Mouse (Mus musculus) neural tube, embryonic 10.5 days (tissue): Measurements from ENCODE around the gene Dnah3.

Source experiments
- DNase-seq: peaks from one replicate; pipeline ENCODE4 v3.0.0-alpha.2; 2017; ENCODE audit warnings: low spot score; ENCODE audit errors: extremely low spot score

Dnah3 gene

DNA sequence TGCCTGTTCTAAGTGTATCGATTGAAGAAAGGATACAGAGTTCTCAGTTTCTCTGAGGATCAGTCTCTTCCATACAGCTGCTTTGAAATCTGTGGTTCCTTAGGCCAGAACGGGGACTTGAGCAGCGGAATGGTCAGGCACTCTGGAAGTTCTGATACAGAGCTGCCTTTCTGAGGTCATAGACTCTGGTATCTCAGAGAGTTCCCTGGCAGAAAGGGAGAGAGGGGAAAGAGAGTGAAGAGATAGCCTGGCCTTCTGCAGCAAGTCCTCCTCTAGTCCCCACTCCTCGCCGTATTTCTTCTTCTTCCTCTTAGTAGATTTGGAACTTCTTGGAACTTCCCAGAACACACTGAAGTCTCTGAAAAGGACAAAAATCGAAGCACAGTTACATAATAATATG is at the start of gene Dnah3:
Gene Dnah3 (minus strand): TSS at position 101 of the 400 bp plus-strand sequence.
- DNase-seq = no peak

DNA sequence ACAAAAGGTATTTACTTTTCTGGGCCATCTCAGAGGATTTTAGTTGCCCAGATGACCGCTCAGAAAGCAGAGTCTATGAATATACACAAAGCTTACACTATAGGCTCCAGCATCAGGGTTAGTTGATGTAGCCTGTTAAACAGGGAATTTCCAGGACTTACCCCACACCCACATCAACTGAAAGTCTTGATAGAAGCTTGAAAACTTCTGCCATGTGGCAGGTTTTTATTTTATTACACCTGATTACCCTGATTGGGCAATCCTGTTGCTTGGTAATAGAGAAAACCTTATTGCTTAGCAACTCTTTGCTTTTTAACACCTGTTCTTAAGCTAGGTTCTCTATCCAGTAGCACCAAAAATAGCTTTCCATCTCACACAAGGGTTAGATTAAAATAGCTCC is 47.7 kb upstream of the Dnah3 start:
- DNase-seq = no peak

DNA sequence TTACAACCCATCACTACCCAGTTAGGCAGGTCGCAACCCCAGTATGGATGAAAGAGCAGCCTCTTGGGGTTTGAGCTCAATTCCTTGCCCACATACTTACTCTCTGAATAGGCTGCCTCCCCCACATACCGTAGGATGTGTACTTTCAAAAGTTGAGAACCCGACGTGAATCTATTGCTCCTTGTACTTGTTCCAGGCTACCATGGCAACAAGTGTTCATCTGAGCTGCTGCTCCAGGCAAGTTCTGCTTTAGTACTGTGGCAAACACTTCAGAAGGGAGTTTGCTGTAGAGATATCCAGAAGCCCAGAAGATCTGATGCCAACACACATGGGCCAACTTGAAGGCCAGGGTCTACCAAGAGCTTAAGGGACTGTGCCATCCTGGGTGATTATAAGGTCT is 33.9 kb upstream of the Dnah3 start:
- DNase-seq = no peak

DNA sequence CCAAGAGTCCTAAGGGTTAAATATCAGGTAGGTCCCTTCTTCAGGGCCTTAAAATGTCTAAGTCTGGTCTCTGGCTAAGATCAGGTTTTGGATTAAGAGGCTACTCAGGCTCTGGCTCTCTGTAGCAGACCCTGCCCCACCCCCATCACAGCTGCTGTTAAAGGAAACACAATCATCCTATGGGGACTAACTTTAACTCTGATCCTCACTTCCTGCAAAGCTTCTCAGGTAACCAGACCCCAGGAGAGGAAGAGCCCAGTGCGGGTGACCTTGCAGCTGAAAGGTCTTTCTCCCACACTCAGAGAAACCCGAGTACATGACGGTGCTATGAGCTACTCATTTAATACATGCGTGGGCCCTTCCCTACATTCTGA is 32.6 kb upstream of the Dnah3 start:
- no peak for DNase-seq

DNA sequence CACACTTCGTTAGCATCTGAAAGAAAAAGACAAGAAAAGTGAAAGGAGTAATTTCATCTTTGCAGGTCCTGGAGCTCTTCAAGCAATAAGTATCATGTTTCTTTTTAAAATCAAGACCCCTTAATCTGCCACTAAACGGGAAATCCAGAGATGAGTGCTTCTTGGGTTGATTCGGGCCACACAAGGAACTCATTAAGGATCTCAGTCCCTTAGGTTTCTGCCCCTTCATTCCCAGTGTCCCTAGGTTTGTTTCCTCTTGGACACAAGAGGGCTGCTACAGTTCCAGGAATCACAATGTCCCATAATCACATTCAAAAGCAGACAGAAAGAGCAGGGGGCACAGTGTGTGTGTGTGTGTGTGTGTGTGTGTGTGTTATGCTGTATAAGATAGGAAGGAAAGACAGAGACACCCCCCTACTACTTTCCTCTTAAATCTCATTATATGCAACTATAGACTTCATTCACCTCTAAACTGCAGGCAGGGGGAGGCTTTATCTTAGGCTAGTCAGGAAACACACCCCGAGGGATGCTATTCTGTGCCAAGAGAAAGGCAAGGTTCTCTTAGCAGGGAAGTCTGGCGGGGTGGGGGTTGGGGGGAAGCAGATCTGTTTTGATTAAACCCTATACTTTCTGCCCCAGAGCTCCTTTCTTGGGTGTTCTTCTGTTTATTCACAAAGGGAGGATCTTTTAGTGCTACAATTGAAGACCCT is 32.1 kb upstream of the Dnah3 start:
- DNase-seq = no peak

DNA sequence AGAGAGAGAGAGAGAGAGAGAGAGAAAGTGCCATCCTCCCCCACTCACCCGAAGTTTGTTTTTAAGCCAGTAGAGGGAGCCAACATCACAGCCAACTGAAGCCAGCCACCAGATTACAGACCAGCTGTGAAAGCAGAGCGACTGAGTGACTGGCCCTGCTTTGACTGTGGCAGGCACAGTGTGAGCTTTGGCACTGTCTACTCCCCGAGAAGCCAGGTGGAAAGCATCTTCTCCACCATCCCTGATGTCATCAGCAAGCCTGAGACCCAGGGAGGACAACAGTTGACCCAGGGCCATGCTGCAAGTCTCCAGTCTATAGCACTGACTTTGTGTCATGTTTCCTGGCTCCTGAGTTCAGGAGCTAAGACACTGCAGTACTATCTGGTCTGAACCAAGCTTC is 29.8 kb upstream of the Dnah3 start:
- DNase-seq = peak; percentile 70

DNA sequence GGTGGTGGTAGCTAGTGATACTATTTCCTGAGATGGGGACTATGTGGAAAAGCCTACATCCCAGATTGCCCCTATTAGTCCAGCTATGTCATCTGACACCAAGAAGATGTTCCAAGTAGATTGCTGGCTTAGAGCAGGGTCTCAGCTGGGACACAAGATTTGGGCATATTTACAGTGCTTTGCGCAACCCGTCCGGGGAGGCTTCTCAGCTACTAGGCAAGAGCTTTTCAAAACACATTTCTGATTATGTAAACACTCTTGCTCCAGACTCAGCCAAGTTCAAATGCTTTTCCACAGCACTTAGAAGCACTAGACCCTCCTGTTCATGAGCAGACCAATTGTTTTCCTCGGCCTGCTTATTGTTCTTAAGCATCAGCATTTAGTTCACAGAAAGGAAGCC is 28.7 kb upstream of the Dnah3 start:
- DNase-seq = no peak

DNA sequence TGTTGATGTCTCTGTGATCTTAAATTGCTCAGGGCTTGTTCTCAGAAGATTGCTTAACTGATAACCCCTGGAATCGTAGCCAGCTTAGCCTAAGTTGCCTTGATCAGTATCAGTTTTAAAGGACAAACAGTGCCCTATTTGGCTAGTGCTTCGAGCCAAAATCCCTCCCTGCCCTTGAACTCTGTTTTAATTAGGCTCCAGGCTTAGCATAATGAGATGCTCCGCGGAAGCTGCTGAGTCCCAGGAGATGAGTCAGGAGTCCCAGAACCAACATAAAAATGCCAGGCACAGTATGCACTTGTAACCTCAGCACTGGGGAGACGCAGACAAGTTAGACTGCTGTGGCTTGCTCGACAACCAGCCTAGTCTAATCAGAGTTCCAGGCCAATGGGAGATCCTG is 22.4 kb upstream of the Dnah3 start:
- no peak for DNase-seq

DNA sequence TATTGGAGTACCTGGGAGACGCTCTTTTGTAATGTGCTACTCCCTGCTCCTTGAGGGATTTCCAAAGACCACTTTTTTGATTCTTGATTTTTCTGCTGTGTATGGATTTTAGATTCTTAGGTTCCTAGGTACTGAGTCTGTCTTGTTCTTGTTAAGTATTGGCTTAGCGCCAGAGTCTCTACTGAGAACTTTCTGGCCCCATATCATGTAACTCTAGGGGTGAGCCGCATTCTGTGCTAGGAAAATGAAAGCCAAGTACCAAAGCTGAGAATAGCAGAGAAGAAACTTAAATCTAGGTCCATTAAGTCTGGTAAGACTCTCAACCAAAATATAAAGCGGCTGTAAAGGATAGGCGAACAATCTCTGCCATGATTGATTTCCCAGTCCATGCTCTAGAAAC is 21.9 kb upstream of the Dnah3 start:
- DNase-seq = no peak

DNA sequence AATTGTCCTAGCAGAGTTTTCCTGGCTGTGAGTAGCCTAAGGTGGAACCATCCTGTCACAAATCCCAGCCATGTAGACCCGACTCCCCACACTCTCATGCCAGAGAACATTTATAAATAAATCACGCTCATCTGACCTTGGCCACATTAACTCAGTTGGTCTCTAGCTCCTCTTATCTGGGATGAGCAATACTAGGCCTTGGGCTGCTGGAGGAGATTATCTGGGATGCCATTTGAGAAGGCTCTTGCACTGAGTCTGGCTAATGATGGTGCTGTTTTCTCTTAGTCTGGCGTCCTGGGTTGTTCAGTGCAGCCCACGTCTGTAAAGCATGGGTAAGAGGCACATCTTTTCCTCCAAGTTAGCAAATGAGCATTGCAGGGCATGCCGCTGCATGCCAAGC is 14.6 kb upstream of the Dnah3 start:
- DNase-seq = no peak

DNA sequence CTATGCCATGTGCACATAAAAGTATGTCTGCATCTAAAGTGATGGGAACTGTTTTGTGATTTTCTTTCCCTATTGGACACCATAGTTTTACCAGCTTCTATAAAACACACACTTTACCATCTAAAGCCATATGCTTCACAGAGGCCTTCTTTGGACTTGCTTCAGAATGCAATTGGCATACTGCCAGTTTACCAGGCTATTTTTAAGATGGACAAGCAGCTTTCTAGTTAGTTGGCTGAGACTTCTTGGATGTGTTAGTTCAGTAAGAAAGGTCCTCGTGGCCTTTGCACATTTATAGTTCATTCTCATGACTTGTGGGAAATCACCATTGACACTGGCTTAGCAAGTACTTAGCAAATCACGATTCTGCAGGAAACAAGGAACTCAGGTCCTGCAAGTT is 11.3 kb upstream of the Dnah3 start:
- DNase-seq = no peak

DNA sequence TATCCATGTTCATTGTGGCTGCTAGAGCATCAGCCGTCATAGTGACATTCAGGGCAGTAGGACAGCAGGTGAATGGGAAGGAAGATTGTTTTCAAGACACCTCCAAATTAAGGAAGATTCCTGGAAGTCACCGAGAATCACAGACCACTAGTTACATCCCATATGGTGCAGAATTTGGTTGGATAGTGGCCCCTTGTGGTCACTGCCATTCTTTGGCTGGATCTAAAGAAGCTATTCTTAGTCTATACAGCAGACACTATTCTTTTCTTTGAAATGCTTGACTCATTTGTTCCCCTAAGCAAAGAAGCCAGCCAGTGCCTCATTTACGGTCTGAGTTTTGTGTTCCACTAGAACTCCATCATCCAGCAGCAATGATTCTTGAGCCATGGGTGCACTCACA is 9.9 kb upstream of the Dnah3 start:
- DNase-seq = no peak

DNA sequence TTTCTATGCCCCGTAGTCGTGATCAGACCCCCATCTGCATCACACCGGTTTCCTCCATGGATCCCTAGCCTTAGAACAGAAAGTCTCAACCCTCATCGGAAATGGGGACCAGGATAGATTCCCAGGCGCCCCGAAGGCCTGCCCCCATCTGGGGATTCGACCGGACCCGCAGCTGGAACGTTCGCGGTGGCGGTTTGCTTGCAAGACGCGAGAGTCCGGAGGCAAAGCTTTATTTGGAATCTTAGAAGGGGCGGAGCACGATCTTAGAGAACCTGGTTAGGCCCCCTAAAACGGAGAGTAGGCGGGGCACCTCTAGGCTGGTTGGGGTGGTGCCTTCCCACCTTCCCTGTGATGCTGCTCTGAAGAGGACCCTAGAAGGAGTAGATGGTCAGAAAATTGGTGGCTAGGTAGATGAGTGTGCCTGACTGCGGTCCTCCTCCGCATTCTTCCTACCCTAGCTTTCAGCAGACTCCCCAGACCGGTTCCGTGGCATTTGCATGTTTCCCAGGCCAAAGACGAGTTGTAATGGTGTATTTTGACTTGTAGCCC is 8.0 kb upstream of the Dnah3 start:
- DNase-seq = peak; percentile 32

DNA sequence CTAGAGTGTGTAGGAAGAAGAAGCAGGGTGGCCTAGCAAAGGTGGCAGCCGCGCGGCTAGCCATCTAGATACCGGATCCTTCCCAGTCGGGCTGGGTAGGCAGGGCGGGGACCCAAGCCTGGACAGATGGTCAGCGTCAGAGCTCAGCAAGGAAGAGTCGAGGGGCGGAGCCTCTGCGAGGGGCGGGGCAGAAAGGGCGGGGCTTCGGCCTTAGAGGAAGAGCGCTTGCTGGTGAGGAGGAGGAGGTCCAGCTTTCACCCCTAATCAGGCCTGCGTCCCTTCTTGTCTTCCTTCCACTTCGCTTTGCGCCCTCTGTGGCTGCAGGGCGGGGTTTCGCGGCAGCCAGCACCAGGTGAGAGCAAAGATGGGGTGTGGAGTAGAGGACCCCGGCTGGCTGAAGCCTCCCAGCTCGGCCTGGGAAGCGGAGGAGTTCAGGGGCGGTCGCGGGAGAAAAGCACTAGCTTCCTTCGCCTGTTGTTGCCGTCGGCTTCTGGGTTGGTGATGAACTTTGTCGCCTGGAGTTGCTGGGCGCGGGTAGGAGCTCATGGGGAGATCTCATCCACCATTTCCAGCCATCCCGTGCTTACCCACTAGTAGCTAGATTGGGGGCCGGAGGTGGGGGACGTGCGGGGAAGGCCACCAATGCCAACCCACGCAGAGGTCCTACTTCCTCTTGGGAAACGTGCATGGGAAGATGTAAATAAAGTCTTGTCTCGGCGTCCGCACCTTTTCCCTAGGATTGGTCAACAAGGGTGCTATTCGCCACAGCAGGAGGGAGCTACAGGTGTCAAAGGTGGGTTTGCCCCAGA is 7.3 kb upstream of the Dnah3 start, which contains the start of gene Tmem159:
Gene Tmem159 (plus strand): TSS at position 190 of the 809 bp plus-strand sequence.
- peak; percentile 92 for DNase-seq

DNA sequence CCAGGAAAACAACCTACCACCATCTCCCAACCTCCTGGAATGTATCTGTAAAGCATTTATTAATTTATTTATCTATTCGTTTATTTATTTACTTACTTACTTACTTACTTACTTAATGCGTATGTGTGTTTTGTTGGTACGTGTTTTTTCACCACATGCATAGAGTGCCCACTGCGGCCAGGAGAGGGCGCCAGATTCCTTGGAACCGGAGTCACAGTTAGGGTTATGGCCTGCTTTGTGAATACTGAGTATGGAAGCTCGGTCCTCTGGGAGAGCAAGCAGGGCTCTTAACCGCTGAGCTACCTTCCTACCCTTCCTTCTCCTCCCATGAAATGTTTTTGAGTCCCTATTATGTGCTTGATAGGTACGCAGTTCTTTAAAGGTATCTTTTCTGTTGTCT is 3.3 kb upstream of the Dnah3 start:
- peak; percentile 76 for DNase-seq

DNA sequence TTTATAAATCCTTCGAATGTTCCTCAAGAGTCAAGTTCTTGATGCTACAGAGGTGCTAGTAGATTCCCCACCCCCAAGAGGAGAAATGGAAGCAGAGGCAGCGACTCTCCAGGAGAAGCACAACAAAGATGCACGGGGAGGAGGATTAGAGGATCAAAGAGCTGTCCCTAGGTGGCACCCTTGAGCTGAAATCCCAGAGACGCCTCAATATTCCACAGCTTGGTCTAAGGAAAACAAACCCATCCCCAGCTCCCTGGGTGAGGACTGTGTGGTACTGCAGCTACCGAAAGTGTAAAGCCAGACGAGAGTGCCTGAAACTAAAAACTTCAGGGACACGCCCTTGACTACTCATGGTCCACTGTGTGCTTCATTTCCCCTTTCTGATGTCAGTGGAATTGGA is 2.8 kb upstream of the Dnah3 start:
- peak; percentile 66 for DNase-seq

DNA sequence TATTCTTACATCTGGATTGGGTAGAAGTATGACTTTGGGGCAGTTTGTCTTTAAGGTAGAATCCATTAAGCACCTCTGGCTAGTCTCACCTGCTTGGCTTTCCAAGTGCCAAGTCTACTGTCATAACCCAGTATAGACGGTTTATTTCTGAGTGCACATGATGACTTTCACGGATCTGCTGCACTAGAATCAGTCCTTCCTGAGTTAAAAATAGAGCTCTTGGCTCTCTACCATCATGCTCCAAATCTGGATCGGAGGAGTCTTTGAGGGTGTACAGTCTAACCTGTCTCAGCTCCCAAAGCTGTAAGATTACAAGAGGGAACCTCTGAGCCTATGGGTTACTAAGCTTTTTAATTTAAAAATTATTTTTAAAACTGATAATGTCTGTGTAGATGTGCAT is 864 bp downstream of the Dnah3 start:
- DNase-seq = no peak

DNA sequence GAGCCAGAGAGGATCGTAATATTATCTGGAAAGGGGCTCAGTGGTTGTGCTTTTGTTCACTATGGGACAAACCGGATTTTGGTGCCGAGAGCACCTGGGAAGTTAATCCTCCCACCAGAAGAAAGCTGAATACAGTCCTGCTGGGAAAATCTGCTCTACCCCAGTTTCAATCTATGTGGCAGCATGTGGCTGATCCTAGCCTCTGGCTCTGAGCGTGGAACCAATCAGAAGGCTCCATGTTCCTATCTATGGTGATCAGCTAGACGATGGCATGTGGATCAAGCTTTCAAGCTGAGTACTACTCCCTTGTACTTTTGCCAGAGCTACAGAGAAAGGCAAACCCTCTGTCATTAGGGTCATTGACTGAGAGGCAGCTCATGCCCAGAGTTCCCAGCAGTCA is 2.0 kb downstream of the Dnah3 start:
- DNase-seq = no peak

DNA sequence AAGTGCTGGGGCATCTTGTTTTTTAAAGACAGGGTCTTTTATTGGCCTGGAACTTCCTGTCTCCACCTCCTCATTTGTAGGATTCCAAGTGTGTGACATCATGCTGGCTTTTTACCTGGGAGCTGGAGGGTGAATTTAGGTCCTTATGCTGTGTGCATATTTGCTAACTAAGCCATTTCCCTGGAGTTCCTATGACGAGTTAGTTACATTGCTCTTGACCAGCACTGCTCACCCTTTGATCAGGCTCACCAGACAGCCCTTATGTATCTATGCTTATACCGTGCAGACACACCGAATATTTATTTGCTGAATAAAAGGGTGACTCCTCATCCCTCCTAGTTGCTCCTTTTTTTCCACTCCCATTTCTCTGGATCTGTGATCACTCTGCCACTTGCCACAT is 14.9 kb downstream of the Dnah3 start:
- DNase-seq = no peak

DNA sequence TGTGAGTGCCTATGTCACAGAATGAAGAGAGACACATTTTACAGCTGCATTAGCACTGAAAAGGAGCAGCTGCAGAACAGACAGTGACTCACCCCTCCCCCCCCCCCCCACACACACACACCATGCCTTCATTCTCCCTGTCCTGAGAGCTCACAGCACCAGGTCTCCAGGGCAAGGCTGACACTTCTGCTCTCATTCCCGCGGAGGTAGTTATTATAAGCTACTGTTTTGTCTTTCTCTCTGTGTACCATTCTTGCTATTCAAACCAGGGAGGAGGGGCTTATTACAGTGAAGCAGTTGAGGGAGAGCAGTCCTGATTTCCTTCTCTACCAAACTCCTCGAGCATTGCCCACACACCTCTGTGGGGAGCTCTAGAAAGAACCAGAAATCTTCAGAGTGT is 25.9 kb downstream of the Dnah3 start:
- DNase-seq = no peak

DNA sequence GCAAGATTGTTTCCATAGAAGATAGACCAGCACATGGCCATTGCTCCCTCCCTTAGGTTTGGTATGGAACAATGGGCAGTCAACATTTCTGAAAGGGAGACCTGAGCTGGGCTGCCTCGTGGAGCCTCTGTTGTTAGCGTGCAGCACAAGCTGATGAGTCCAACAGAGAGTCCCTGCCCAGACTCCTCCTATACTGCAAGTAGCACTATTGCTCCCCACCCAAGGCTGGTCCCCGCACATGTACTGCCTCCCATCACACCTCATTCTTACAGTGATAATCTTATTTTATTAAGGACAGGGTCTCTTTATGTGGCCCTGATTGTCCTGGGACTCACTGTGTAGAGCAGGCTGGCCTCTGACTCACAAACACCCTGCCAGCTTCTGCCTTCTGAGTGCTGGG is 27.0 kb downstream of the Dnah3 start:
- DNase-seq = no peak

DNA sequence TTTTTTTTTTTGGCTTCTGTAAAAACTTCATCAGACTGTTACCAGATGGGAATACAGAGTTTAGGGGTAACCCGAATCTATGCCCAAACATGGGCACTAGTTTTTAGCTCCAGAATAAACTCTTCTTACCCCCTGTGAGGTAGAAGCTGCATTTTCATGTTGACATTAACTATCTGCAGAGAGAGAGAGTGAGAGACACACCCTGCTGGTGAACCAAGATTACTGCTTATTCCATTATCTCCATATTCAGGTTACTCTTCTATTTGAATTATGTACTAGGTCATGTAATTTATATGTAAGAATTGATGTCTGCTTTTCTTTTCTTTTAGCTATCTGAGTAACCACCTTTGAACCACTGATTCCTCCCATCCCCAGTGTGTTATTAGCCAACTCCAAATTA is 31.0 kb downstream of the Dnah3 start:
- DNase-seq = no peak

DNA sequence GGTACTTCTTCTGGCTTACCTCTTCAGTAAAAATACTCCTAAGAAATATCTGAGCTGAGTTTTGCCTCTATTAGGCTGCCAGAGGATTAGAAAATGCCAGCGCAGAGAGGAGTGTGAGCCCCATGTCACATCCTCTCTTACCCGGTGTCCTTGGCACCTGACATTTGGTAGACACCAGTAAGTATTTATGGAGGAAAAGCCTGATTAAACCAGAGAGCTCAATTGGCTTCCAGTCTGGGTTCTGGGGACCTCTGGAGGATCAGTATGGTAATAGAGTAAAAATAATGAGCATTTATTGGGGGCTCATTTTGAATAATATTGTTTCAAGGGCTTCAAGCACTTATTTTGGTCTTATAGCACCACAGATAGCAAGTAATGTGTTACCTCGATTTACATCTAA is 39.6 kb downstream of the Dnah3 start:
- no peak for DNase-seq
